Mouse (Mus musculus): ENCODE data around the gene Zswim5. TPM values are rescaled to one million over a fixed set of nuclear protein-coding genes. Genes with fewer than 3 reads are reported as not detected.
"Not testable (repeated sequence)": the region's sequence is repeated elsewhere in the genome, so short reads cannot be mapped to it uniquely, and the experiment has no call there.

The Zswim5 gene
- 9.2 and 9.5 TPM in 2 replicates for polyA plus RNA-seq (2015; fragmentation: Nextera tagmentation; extraction: Ambion mirVana)

GRCm38 (mm10) chr4:116876995-116877728 lies at the start of gene Zswim5:
TSS of gene Zswim5 (plus strand) at chr4:116877376.
- Histone ChIP-seq H3K27ac (replicated peaks) (peak within 1 kb of the TSS; percentile 99), H3K27me3 (no peaks in the 10 kb centered on the region), H3K4me3 (peak within 1 kb of the TSS; percentile 98), H3K9ac (replicated peaks) (peak within 1 kb of the TSS; percentile 99), H3K4me1 (peaks cover 11% of the 10 kb centered on the region), H3K4me2 (replicated peaks) (peak within 1 kb of the TSS; percentile 62), H3K9me3 (no peaks in the 10 kb centered on the region), H3K36me3 (no peaks in the 10 kb centered on the region)
- peak; percentile 92 for ATAC-seq (replicated peaks)
- WGBS: under 1% methylated on average over 91 of the region's 104 CpGs

GRCm38 (mm10) chr4:116827819-116828218 lies 49.4 kb upstream of the Zswim5 start:
- Histone ChIP-seq H3K36me3 (no peaks in the 10 kb centered on the region), H3K27me3 (no peaks in the 10 kb centered on the region), H3K4me1 (peaks cover 29% of the 10 kb centered on the region), H3K9ac (replicated peaks) (no peak overlapping the region), H3K9me3 (no peaks in the 10 kb centered on the region), H3K4me3 (no peak overlapping the region), H3K4me2 (replicated peaks) (no peak overlapping the region), H3K27ac (replicated peaks) (no peak overlapping the region)
- no peak for ATAC-seq (replicated peaks)
- 2% methylated on average over 4 of the region's 4 CpGs for WGBS

- Histone ChIP-seq H3K27ac (replicated peaks) (peak overlapping the region; percentile 73), H3K9ac (replicated peaks) (peak overlapping the region; percentile 14; the same call in 1 of the 2 replicates), H3K36me3 (no peaks in the 10 kb centered on the region), H3K9me3 (no peaks in the 10 kb centered on the region), H3K4me1 (peaks cover 21% of the 10 kb centered on the region), H3K27me3 (no peaks in the 10 kb centered on the region), H3K4me3 (no peak overlapping the region), H3K4me2 (replicated peaks) (no peak overlapping the region)
- WGBS: 28% methylated on average over 6 of the region's 6 CpGs
- peak; percentile 49 for ATAC-seq (replicated peaks)
Measured at GRCm38 (mm10) chr4:116829364-116830069, 47.7 kb upstream of the Zswim5 start.

GRCm38 (mm10) chr4:116830070-116830368 lies 47.2 kb upstream of the Zswim5 start:
- peak overlapping the region; percentile 73 for H3K27ac ChIP-seq (replicated peaks)
- H3K9me3 ChIP-seq: no peaks in the 10 kb centered on the region
- peaks cover 18% of the 10 kb centered on the region for H3K4me1 ChIP-seq
- WGBS: 3% methylated on average over 6 of the region's 6 CpGs
- no peak overlapping the region for H3K4me3 ChIP-seq
- peak; percentile 65 for ATAC-seq (replicated peaks)
- no peaks in the 10 kb centered on the region for H3K36me3 ChIP-seq
- H3K9ac ChIP-seq (replicated peaks): peak overlapping the region; percentile 14; the same call in 1 of the 2 replicates
- H3K4me2 ChIP-seq (replicated peaks): no peak overlapping the region
- no peaks in the 10 kb centered on the region for H3K27me3 ChIP-seq

- Histone ChIP-seq H3K9ac (replicated peaks) (no peak overlapping the region), H3K4me2 (replicated peaks) (no peak overlapping the region), H3K27me3 (no peaks in the 10 kb centered on the region), H3K36me3 (no peaks in the 10 kb centered on the region), H3K27ac (replicated peaks) (no peak overlapping the region), H3K4me3 (no peak overlapping the region), H3K9me3 (no peaks in the 10 kb centered on the region), H3K4me1 (no peaks in the 10 kb centered on the region)
- no peak for ATAC-seq (replicated peaks)
- WGBS: 29% methylated on average over 2 of the region's 2 CpGs
Measured at GRCm38 (mm10) chr4:116838999-116839398, 38.2 kb upstream of the Zswim5 start.

GRCm38 (mm10) chr4:116840096-116840495 lies 37.1 kb upstream of the Zswim5 start:
- 44% methylated on average over 26 of the region's 29 CpGs for WGBS

GRCm38 (mm10) chr4:116840841-116841240 lies 36.3 kb upstream of the Zswim5 start:
- H3K27ac ChIP-seq (replicated peaks): no peak overlapping the region
- 92% methylated on average over 6 of the region's 6 CpGs for WGBS
- no peak for ATAC-seq (replicated peaks)

More at GRCm38 (mm10) chr4:116840096-116840495, 37.1 kb upstream of the Zswim5 start:
- H3K4me1 ChIP-seq; H3K9me3 ChIP-seq; H3K4me3 ChIP-seq; H3K27ac ChIP-seq (replicated peaks); H3K27me3 ChIP-seq; H3K36me3 ChIP-seq; H3K4me2 ChIP-seq (replicated peaks); H3K9ac ChIP-seq (replicated peaks); ATAC-seq (replicated peaks): not testable (repeated sequence)

GRCm38 (mm10) chr4:116844324-116844723 lies 32.9 kb upstream of the Zswim5 start:
- H3K36me3 ChIP-seq: no peaks in the 10 kb centered on the region
- H3K9ac ChIP-seq (replicated peaks): no peak overlapping the region
- H3K27me3 ChIP-seq: no peaks in the 10 kb centered on the region
- 91% methylated on average over 3 of the region's 3 CpGs for WGBS
- H3K9me3 ChIP-seq: no peaks in the 10 kb centered on the region
- no peak overlapping the region for H3K27ac ChIP-seq (replicated peaks)
- no peaks in the 10 kb centered on the region for H3K4me1 ChIP-seq
- ATAC-seq (replicated peaks): no peak
- H3K4me2 ChIP-seq (replicated peaks): no peak overlapping the region
- H3K4me3 ChIP-seq: no peak overlapping the region

More at GRCm38 (mm10) chr4:116840841-116841240, 36.3 kb upstream of the Zswim5 start:
- H3K9me3 ChIP-seq: no peaks in the 10 kb centered on the region
- no peak overlapping the region for H3K4me3 ChIP-seq
- no peak overlapping the region for H3K9ac ChIP-seq (replicated peaks)
- no peaks in the 10 kb centered on the region for H3K4me1 ChIP-seq
- no peak overlapping the region for H3K4me2 ChIP-seq (replicated peaks)
- no peaks in the 10 kb centered on the region for H3K27me3 ChIP-seq
- H3K36me3 ChIP-seq: no peaks in the 10 kb centered on the region

- H3K9me3 ChIP-seq: no peaks in the 10 kb centered on the region
- 42% methylated on average over 3 of the region's 3 CpGs for WGBS
- no peak for ATAC-seq (replicated peaks)
Measured at GRCm38 (mm10) chr4:116849901-116850300, 27.3 kb upstream of the Zswim5 start.

GRCm38 (mm10) chr4:116854286-116854685 lies 22.9 kb upstream of the Zswim5 start:
- H3K27ac ChIP-seq (replicated peaks): no peak overlapping the region
- no peak for ATAC-seq (replicated peaks)
- H3K9ac ChIP-seq (replicated peaks): no peak overlapping the region
- no peaks in the 10 kb centered on the region for H3K27me3 ChIP-seq
- H3K9me3 ChIP-seq: no peaks in the 10 kb centered on the region
- H3K4me3 ChIP-seq: no peak overlapping the region
- no peaks in the 10 kb centered on the region for H3K36me3 ChIP-seq
- no peak overlapping the region for H3K4me2 ChIP-seq (replicated peaks)
- peaks cover 7% of the 10 kb centered on the region; the same call in 1 of the 2 replicates for H3K4me1 ChIP-seq
- WGBS: 30% methylated on average over 2 of the region's 2 CpGs

More at GRCm38 (mm10) chr4:116849901-116850300, 27.3 kb upstream of the Zswim5 start:
- H3K4me1 ChIP-seq: peaks cover 7% of the 10 kb centered on the region; the same call in 1 of the 2 replicates
- no peak overlapping the region for H3K4me3 ChIP-seq
- no peak overlapping the region for H3K27ac ChIP-seq (replicated peaks)
- no peak overlapping the region for H3K4me2 ChIP-seq (replicated peaks)
- no peak overlapping the region for H3K9ac ChIP-seq (replicated peaks)
- H3K27me3 ChIP-seq: no peaks in the 10 kb centered on the region
- H3K36me3 ChIP-seq: no peaks in the 10 kb centered on the region

- no peaks in the 10 kb centered on the region for H3K27me3 ChIP-seq
- H3K9me3 ChIP-seq: no peaks in the 10 kb centered on the region
- no peak overlapping the region for H3K4me3 ChIP-seq
- peaks cover 7% of the 10 kb centered on the region; the same call in 1 of the 2 replicates for H3K4me1 ChIP-seq
- H3K9ac ChIP-seq (replicated peaks): no peak overlapping the region
- H3K4me2 ChIP-seq (replicated peaks): no peak overlapping the region
- no peaks in the 10 kb centered on the region for H3K36me3 ChIP-seq
- peak; percentile 71 for ATAC-seq (replicated peaks)
- 35% methylated on average over 10 of the region's 10 CpGs for WGBS
- H3K27ac ChIP-seq (replicated peaks): peak overlapping the region; percentile 36; the same call in 1 of the 2 replicates
Measured at GRCm38 (mm10) chr4:116857203-116857602, 20.0 kb upstream of the Zswim5 start.

GRCm38 (mm10) chr4:116859711-116860110 lies 17.5 kb upstream of the Zswim5 start:
- no peak overlapping the region for H3K9ac ChIP-seq (replicated peaks)
- no peak overlapping the region for H3K27ac ChIP-seq (replicated peaks)
- H3K36me3 ChIP-seq: no peaks in the 10 kb centered on the region
- H3K9me3 ChIP-seq: no peaks in the 10 kb centered on the region
- no peak overlapping the region for H3K4me3 ChIP-seq
- ATAC-seq (replicated peaks): no peak
- H3K27me3 ChIP-seq: no peaks in the 10 kb centered on the region
- H3K4me1 ChIP-seq: no peaks in the 10 kb centered on the region
- WGBS: 68% methylated on average over 5 of the region's 5 CpGs
- H3K4me2 ChIP-seq (replicated peaks): no peak overlapping the region

All from forebrain, embryonic 15.5 days (tissue).